Mouse (Mus musculus): ENCODE measurements at regions not wholly inside any gene's neighbourhood (a gene's known extent, or its start where the extent isn't known, plus 50 kb on each side); places are given as distances from the start of the nearest gene placed in this dataset.
"Not testable (repeated sequence)": the region's sequence is repeated elsewhere in the genome, so short reads cannot be mapped to it uniquely, and the experiment has no call there.

- no peak for DNase-seq
Measured at GRCm38 (mm10) chr12:15114793-15115192, 701.9 kb downstream of the Trib2 start.

DNA sequence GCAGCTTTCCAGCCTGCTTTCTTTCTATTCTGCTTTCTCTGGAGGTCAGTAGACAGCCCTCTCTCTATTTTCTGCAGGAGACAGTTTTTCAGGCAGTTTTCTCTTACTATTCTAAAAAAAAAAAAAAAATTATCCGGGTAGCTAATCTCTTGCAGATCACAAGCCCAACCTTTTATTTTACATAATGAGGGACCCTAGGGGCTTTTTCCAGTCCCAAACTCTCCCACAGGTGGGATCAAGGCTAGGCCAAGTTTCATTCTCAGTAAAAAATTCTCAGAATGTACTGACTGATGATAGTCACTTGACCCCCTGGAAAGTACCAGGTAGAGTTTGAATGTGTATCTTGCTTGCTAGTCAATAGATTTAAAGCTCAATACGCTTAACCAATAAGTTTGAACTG, 705.7 kb downstream of the Trib2 start:
- DNase-seq: no peak

DNA sequence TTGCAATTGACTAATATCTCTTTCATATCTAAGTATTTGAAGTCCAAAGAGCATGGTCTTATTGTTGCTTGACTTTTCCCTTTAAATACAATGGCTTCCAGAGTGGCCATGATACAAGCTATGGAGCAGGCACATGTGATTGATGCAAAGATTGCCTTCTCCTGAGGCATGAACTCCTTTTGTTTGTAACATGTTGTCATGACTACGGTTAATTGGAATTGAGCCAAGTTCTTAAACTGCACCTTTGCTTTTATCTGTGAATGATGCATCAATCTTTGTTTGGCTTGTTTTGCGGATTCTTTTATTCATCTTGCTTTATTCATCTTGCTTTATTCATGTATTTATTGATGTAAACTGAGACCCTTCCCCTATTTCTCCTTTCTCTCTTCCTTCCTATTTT, 711.8 kb downstream of the Trib2 start:
- no peak for DNase-seq

GRCm38 (mm10) chr12:15078615-15079014, 738.1 kb downstream of the Trib2 start:
- DNase-seq: peak; percentile 6

GRCm38 (mm10) chr12:15064351-15064750, 752.4 kb downstream of the Trib2 start:
- no peak for DNase-seq

DNA sequence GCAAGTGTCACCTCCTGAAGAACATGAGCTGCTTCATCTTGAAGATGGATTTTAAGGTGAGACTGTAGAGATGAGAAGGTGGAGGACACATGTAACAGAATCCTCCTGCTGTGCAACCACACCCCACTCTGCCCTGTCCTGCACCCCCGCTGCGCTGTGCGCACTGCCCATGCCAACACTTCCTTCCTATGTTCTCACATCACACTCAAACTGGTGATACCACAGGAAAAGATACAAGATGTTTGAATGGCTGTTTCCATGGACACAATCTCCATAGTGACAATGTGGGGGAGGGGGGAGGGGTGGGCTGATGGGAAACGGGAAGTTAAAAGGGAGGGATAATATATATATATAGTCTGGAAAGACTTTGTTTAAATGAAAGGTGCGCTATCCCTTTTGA, 765.3 kb downstream of the Trib2 start:
- no peak for DNase-seq

DNA sequence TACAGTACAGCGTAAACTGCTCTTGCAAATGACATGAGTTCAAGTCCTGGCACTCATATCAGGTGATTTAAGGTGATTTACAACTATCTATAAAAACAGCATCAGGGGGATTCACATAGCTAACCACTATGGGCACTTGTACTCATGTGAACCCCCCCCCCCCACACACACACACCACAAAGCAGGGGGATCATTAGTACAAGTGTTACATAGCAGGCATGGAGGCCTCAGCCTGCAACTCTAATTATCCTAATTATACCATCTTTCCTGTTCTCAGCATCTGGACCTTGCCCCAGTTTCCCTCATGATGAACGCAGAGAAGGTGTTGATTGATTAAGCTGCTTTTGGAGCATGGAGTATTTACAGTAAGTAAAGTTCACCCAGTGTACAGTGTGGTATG, 773.5 kb downstream of the Trib2 start:
- no peak for DNase-seq

- no peak for DNase-seq
Measured at GRCm38 (mm10) chr12:15011091-15011490, 805.6 kb downstream of the Trib2 start.

GRCm38 (mm10) chr12:15002401-15002800, 814.3 kb downstream of the Trib2 start:
- not testable (repeated sequence) for DNase-seq

Small RNAs in the stretch of these regions (microRNA-seq; reads per million reads assigned to microRNA genes)
- 0 reads per million in 2 experiments for gene Gm27682

Data from adrenal gland, postnatal 14 days (tissue).